Mouse (Mus musculus) heart, adult 2 months (tissue): ENCODE results near the gene S100a2. TPM values are rescaled to one million over a fixed set of nuclear protein-coding genes. Genes with fewer than 3 reads are reported as not detected.

Source experiments
- DNase-seq, 2 experiments: peaks; one replicate each; pipeline ENCODE4 v3.0.0; 2021
- H3K27ac ChIP-seq: fragments of 200-600 bp; 2 replicates; pipeline ENCODE4 v1.8.1; 2022
- H3K27me3 ChIP-seq: fragments of 200-500 bp; 2 replicates; pipeline ENCODE4 v1.6.1; 2012; ENCODE audit warnings: mild to moderate bottlenecking, low read length, inconsistent platforms, mixed read lengths; ENCODE audit not compliant: control insufficient read depth, insufficient read depth
- H3K36me3 ChIP-seq: fragments of 200-500 bp; 2 replicates; pipeline ENCODE4 v1.6.1; 2012; ENCODE audit warnings: low read length, inconsistent platforms; ENCODE audit not compliant: control insufficient read depth, insufficient read depth
- H3K4me1 ChIP-seq: fragments of 200-500 bp; 2 replicates; pipeline ENCODE4 v1.6.1; 2011; ENCODE audit warnings: low read length; ENCODE audit not compliant: control insufficient read depth, insufficient read depth
- H3K4me3 ChIP-seq: fragments of 200-600 bp; 2 replicates; pipeline ENCODE4 v1.8.1; 2022
- H3K79me2 ChIP-seq: fragments of 200-500 bp; replicated peaks from 2 replicates; pipeline ENCODE4 v1.6.1; 2012; ENCODE audit warnings: mild to moderate bottlenecking, inconsistent platforms, low read length, moderate library complexity, mixed read lengths; ENCODE audit not compliant: control insufficient read depth, insufficient read depth
- H3K9ac ChIP-seq: fragments of 200-500 bp; 2 replicates; pipeline ENCODE4 v1.6.1; 2012; ENCODE audit warnings: low read depth, mild to moderate bottlenecking, control low read depth, inconsistent platforms, low read length, mixed read lengths
- CTCF ChIP-seq: fragments of 200-600 bp; IDR thresholded peaks from 2 replicates; pipeline ENCODE4 v1.8.1; 2022; ENCODE audit warnings: antibody characterized with exemption, mild to moderate bottlenecking, moderate library complexity
- EP300 ChIP-seq: fragments of 200-500 bp; IDR thresholded peaks from 2 replicates; pipeline ENCODE4 v1.6.1; 2011; ENCODE audit warnings: low read depth, low read length, control low read depth; ENCODE audit not compliant: insufficient read depth
- POLR2A ChIP-seq: fragments of 200-500 bp; IDR thresholded peaks from 2 replicates; pipeline ENCODE4 v1.6.1; 2011; ENCODE audit warnings: mild to moderate bottlenecking, low read depth, low read length, control low read depth; ENCODE audit not compliant: insufficient read depth
- WGBS: fragments of 180-500 bp; shearing (Covaris S2); methylation state at CpG from one replicate; pipeline ENCODE4 v1.1.7; 2018; 5-methylcytosine and 5-hydroxymethylcytosine counted together
- intact Hi-C: fragments of 180-260 bp; cut with DNase I; formaldehyde crosslinking; loops from one replicate; pipeline ENCODE4 v1.15.1; 2025
- polyA plus RNA-seq: library from polyadenylated mRNA; depleted of rRNA; stranded (reverse); fragments of >200 nt; gene quantifications from 2 replicates; pipeline ENCODE4 v1.2.3, GENCODE M21; 2012
- total RNA-seq, 2 experiments: library from RNA; stranded (reverse); gene quantifications; 2 replicates each; pipeline ENCODE4 v1.2.3; 2021

The S100a2 gene
- total and polyA plus RNA-seq, 3 experiments: not detected

GRCm38 (mm10) chr3:90609102-90609501 is 19.1 kb downstream of the S100a2 start:
- DNase-seq: no peak
- TF ChIP-seq CTCF: no peak
- no peak for TF ChIP-seq POLR2A
- TF ChIP-seq EP300: no peak
- Histone ChIP-seq H3K27ac (no peak overlapping the region), H3K4me1 (peaks cover 9% of the 10 kb centered on the region), H3K4me3 (no peak overlapping the region), H3K36me3 (no peaks in the 10 kb centered on the region), H3K27me3 (no peaks in the 10 kb centered on the region), H3K9ac (no peak overlapping the region), H3K79me2 (no peaks in the 10 kb centered on the region)
- intact Hi-C loops: no loop called here

- H3K79me2 ChIP-seq: no peaks in the 10 kb centered on the region
- no peak overlapping the region for H3K4me3 ChIP-seq
- H3K9ac ChIP-seq: no peak overlapping the region
- WGBS: 93% methylated on average over 3 of the region's 3 CpGs
- H3K36me3 ChIP-seq: no peaks in the 10 kb centered on the region
- no peak overlapping the region for H3K27ac ChIP-seq
- TF ChIP-seq POLR2A (no peak), EP300 (no peak), CTCF (no peak)
- H3K27me3 ChIP-seq: no peaks in the 10 kb centered on the region
- no peak for DNase-seq
- peaks cover 3% of the 10 kb centered on the region; the same call in 1 of the 2 replicates for H3K4me1 ChIP-seq
- intact Hi-C loops: loop anchor here (10.0 kb wide), 1 partner anchor 197 kb away; no protein-coding TSS in a partner anchor
These were observed 21.4 kb downstream of the S100a2 start for GRCm38 (mm10) chr3:90611494-90611893.

GRCm38 (mm10) chr3:90612061-90612460 is 22.0 kb downstream of the S100a2 start:
- TF ChIP-seq CTCF (no peak), POLR2A (0 out of 2 replicates have a peak, but pooled peaks have one; percentile 20)
- Histone ChIP-seq H3K4me1 (peaks cover 3% of the 10 kb centered on the region; the same call in 1 of the 2 replicates), H3K79me2 (no peaks in the 10 kb centered on the region), H3K27me3 (no peaks in the 10 kb centered on the region), H3K4me3 (no peak overlapping the region), H3K27ac (peak overlapping the region; percentile 64; the same call in 1 of the 2 replicates), H3K9ac (no peak overlapping the region), H3K36me3 (no peaks in the 10 kb centered on the region)
- intact Hi-C loops: loop anchor here (10.0 kb wide), 1 partner anchor 197 kb away; no protein-coding TSS in a partner anchor
- DNase-seq: no peak
- WGBS: 67% methylated on average over 4 of the region's 4 CpGs

DNA sequence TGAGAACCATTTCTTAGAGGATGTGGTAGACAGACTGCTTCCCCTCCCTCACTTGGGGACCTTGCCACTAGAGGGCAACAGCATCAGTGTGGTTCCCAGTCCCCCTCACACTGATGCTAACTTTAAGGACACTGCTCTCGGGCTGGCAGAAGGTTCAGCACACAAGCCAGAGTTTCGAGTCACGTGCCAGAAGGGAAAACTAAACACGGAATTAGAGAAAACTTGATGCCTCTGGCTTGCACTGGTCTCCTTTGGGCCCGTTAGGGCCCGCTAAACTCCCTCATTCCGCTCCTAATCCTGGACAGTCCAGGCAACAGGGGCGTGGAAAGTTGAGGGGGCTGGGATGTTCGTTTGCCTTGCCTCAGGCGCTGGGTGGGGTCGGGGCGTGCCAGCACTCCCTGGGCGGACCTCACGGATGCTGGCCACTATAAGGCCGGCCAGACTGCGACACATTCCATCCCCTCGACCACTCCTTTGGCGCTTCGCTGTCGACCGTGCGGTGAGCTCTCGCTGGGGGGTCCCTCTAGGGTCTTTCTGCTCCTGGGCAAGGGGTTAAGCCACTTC is 22.8 kb downstream of the S100a2 start, which contains the start of gene S100a6:
Gene S100a6, plus strand, starts transcription at position 155 of the 564 bp plus-strand sequence.
- 1% methylated on average over 23 of the region's 23 CpGs for WGBS
- intact Hi-C loops: loop anchor here (10.0 kb wide), 1 partner anchor 198 kb away; no protein-coding TSS in a partner anchor
- peak; percentile 81 to 84 for DNase-seq
- no peaks in the 10 kb centered on the region for H3K36me3 ChIP-seq
- H3K79me2 ChIP-seq: no peaks in the 10 kb centered on the region
- peak within 1 kb of the TSS; percentile 41 for H3K9ac ChIP-seq
- H3K4me3 ChIP-seq: peak within 1 kb of the TSS; percentile 47
- H3K27ac ChIP-seq: peak within 1 kb of the TSS; percentile 64
- H3K27me3 ChIP-seq: no peaks in the 10 kb centered on the region
- peak; percentile 82 for TF ChIP-seq CTCF
- TF ChIP-seq POLR2A: peak; percentile 84
- 0 out of 2 replicates have a peak, but pooled peaks have one; percentile 26 for TF ChIP-seq EP300
- H3K4me1 ChIP-seq: peaks cover 3% of the 10 kb centered on the region; the same call in 1 of the 2 replicates

GRCm38 (mm10) chr3:90613461-90614147 is 23.6 kb downstream of the S100a2 start:
- peak overlapping the region; percentile 47 for H3K4me3 ChIP-seq
- peak overlapping the region; percentile 41 for H3K9ac ChIP-seq
- H3K79me2 ChIP-seq: no peaks in the 10 kb centered on the region
- intact Hi-C loops: loop anchor here (10.0 kb wide), 1 partner anchor 199 kb away; no protein-coding TSS in a partner anchor
- peaks cover 3% of the 10 kb centered on the region; the same call in 1 of the 2 replicates for H3K4me1 ChIP-seq
- 51% methylated on average over 7 of the region's 7 CpGs for WGBS
- no peak for TF ChIP-seq CTCF
- TF ChIP-seq POLR2A: no peak
- no peak for TF ChIP-seq EP300
- H3K27me3 ChIP-seq: no peaks in the 10 kb centered on the region
- H3K27ac ChIP-seq: peak overlapping the region; percentile 64
- DNase-seq: no peak
- H3K36me3 ChIP-seq: no peaks in the 10 kb centered on the region
